Mouse (Mus musculus): ENCODE results near the gene Adamtsl5. TPM values are rescaled to one million over a fixed set of nuclear protein-coding genes. Genes with fewer than 3 reads are reported as not detected.
A peak's percentile ranks its signal among the peaks of the same experiment; 100 is the strongest.

Gene Adamtsl5
- 100 to 1,000 TPM in 2 of 4 experiments, 10 to 100 TPM in 2; 87.9 to 109 (median 99.6) TPM for total RNA-seq (2022)

DNA sequence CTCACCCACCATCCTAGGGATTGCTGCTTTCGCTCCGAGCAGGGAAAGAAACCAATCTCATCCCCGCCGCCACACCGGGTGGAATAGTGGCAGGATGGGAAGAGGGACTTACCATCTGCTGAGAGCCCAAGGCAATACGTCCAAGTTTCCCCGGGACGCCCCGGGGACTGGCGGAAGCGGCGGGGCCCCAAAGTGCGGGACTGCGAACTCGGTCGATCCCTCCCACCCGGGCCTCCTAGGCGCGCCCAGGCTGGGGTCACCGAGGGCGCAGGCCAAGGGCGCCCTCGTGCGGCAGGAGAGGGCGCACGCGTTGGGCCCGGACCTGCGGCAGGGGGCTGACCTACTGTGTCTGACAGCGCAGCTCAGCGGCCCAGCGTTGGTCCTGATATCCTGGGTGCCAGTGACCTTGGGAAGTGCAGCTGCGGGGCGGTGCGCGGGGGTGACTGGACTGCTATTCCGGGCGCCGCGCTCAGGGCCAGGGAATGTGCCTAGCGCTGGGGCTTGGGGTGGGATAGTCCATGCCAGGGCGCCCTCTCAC is at the start of gene Adamtsl5:
Gene Adamtsl5 (minus strand): TSS at position 169 of the 538 bp plus-strand sequence.
- peak; percentile 72 for DNase-seq (ENCODE audit: low spot score)

- DNase-seq (ENCODE audit: low spot score) = no peak
These were observed 49.4 kb upstream of the Adamtsl5 start for GRCm38 (mm10) chr10:80397524-80398173.

DNA sequence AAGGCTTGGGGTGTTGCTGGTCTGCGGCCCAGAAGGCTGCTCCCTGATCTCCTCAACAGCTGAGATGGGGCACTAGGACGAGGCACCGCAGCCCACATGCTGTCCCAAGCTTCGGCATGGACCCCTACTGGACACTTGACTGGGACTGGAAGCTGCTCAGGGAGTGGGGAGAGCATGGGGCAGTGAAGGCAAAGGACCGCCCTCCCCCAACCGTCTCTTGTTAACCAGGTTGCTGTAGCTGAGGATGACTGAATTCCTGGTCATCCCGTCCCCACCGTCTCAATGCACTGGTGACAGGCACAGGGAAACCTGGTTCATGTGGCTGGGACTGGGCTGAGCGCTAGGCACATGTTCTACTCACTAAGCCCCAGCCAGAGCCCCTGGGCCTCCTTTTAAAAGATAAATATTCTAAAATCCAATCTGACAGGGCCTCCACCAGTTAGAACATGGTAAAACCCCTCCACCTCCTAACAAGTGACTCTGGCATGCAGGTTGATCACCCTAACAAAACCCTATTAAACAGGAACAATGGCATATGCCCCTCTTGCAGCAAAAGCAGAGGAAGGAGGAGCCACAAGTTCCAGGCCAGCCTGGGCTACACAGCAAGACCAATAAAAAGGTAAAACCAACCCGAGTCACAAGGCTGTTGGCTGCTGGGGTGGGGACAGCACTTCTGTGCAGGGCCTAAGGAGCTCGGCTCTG is 48.8 kb upstream of the Adamtsl5 start:
- DNase-seq (ENCODE audit: low spot score) = no peak

DNA sequence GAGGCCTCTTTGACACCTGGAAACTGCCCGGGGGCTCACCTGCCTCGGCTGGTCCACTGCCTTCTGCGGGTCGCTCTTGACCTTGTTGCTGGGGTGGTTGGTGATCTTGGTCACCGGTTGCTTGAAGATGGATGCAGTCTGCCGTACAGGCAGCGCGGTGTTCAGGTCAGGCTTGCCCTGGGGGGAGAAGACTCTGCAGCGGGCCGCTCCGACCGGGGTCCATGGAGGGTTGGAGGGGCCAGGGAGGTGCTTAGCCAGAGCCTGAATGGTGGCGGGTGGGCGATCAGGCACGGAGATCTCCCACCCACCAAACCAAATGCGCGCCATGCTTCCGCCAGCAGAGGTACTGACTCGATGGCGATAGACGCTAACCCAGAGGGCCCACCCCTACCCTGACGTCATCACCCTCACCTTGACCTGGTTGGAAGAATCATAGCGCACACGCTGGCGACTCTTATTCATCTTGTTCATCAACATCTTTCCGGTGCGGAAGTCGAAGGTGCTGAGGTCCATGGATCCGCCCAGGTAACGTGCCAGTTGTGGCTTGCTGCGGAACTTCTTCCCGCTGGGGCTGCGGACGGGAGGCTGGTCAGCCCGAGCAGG is 46.9 kb upstream of the Adamtsl5 start:
- no peak for DNase-seq (ENCODE audit: low spot score)

DNA sequence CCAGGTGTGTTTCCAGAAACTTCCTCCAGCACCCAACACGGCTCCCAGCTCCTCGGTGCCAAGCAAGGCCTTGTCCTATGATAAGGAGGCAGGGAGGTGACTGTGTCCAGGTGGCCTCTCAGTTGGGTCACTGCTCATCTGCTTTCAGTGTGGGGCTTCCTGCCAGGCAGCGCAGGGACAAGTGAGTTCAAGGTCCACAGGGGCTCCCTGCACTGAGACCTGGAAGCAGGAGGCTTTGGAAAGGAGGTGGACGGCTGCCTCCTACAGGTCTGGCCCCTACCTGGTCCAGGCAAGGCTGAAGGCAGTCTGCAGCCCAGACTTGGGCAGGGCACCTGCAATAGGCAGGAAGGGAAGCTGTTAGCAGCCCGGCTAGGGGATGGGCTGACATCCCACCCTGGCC is 44.5 kb upstream of the Adamtsl5 start:
- DNase-seq (ENCODE audit: low spot score) = no peak

DNA sequence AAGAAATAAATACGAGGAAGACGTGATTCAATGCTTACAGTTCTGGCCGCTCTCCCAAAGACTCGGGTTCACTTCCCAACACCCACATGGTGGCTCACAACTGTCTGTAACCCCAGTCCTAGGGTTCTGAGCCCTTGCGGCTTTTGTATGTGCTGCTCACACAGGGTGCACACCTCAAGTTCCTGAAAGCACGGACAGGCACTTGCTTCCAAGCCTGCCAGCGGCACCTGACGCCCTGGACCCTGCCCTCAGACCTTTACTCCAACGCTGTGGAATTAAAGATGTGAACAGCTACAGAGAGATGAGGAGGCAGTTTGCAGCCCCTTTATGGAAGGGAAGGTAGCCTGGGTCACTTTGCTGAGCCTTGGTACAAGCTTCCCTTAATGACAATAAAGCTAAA is 42.5 kb upstream of the Adamtsl5 start:
- no peak for DNase-seq (ENCODE audit: low spot score)

GRCm38 (mm10) chr10:80389185-80389708 is 41.0 kb upstream of the Adamtsl5 start:
- no peak for DNase-seq (ENCODE audit: low spot score)

DNA sequence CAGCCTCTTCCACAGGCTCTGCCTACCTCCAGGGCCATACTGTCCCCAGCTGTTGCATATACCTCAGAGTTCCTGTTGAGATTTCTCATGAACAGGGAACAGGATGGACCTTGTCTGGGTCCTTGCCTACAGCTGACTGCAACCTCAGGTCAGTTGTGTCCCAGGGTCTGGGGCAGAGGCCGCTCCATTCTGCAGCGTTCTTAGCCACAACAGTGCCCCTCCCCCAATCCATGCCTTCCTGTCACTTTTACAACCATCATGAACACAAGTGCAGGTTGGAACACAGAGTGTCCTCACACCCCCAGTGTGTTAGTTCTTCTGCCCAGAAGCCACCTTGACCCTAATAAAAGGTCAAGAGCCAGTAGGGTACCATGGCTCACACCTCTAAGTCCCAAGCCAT is 40.5 kb upstream of the Adamtsl5 start:
- no peak for DNase-seq (ENCODE audit: low spot score)

- DNase-seq (ENCODE audit: low spot score) = peak; percentile 72
These were observed 39.3 kb upstream of the Adamtsl5 start, which contains the start of gene Mex3d for GRCm38 (mm10) chr10:80387522-80387959. Gene Mex3d (minus strand): TSS chr10:80387659.

DNA sequence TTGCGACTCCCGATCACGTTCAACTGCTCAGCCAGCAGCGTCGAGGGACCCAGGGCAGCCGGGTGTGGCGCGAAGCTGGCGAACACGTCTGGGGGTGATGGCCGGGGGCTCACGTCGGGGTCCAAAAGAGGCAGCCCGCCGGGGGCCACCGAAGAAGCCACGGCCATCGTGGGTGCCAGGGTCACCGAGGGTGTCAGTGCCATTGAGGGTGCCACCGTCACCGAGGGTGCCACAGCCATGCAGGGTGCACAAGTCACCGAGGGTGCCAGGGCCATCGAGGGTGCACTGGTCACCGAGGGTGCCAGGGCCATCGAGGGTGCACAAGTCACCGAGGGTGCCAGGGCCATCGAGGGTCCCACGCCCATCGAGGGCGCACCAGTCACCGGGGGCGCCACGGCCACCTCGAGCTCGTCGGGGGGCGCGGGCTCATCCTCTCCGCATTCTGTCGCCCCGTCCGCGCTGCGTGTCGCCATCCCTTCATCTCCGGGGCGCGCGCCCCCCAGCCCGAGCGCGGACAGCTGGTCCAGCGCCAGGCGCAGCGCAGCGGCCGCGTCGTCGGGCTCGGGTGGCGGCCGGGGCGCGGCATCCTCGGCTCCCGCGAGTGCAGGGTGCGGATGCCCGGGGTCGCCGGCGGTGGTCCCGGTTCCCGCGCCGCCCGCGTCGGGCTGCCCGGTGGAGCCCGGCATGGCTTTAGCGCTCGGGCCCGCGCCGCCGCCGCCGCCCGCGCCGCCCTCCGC is 38.7 kb upstream of the Adamtsl5 start:
- DNase-seq (ENCODE audit: low spot score) = no peak

DNA sequence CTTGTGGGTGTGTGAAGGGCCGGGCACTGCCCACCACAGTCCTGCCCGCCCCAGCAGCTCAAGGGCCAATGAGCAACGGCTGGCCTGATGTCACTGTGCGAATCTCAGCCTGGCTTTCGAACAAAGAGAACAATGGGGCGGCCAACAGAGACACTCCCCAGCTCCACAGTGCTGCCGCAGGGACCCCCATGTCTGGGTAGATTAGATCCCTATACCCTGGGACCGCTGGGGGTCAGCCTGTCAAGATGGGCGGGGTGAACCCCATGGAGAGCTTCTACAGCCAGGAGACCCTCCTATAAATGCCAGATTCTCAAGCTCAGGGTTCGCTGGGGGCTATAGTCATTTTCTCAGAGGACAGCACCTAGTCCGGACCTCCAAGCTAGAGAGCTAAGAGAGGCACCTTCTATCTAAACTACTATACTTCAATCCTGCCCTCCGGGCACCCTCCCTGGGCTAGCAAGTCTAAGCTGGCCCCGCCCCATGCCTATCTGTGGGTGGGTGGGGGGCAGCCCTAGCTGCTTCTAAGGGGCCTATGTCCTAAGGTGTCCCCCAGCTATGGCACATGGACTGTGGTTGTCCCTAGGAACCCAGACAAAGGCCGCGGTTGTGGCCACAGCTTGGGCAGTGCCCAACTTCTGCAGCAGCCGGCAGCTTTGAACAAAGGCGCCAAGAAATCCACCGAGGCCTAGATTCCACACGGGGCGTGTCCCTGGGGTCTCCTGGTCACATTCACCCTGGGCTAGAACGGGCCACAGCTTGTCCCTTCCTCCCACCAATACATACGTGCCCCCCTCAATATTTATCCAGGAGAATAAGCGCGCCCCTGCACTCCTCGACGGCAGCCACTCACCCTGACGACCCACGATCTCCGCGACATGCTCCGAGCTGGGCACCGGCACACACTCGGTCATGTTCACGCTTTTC is 37.9 kb upstream of the Adamtsl5 start:
- no peak for DNase-seq (ENCODE audit: low spot score)

GRCm38 (mm10) chr10:80385310-80385709 is 37.1 kb upstream of the Adamtsl5 start:
- no peak for DNase-seq (ENCODE audit: low spot score)

DNA sequence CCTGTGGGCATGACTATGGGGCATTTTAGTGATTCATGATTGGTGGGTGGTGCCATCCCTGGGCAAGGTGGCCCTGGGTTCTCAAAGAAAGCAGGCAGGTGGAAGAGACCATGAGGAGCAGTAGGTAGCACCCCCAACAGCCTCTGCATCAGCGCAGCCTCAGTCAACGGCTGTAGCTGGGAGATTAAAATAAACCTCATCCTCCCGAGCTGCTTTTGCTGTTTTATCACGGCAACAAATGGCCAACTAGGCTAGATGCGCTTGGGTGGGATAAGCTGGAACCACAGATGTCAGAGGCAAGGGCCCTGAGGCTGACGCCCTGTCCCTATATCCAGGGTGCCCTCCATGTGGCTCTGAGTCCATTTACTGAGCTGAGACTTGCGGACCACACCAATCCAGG is 36.5 kb upstream of the Adamtsl5 start:
- no peak for DNase-seq (ENCODE audit: low spot score)

- no peak for DNase-seq (ENCODE audit: low spot score)
These were observed 36.0 kb upstream of the Adamtsl5 start for GRCm38 (mm10) chr10:80384115-80384639.

DNA sequence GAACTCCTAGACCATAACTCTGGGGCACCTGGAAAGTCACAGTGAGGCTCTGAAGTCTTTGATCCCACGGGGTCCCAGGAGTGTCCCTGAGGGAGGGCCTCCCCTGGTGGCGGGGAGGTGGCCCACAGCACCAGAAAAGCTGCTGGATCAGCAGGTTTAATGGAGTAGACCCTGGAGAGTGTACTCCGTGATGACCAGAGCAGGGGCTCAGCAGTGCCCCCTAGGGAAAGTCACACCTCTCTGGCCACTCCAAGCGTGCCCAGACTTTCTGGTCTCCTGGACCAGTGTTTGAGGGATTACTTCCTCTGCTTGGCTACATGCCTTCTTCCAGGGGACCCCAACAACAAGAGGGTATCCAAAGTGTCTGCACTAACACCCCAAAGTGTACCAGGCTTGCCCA is 35.2 kb upstream of the Adamtsl5 start:
- no peak for DNase-seq (ENCODE audit: low spot score)

DNA sequence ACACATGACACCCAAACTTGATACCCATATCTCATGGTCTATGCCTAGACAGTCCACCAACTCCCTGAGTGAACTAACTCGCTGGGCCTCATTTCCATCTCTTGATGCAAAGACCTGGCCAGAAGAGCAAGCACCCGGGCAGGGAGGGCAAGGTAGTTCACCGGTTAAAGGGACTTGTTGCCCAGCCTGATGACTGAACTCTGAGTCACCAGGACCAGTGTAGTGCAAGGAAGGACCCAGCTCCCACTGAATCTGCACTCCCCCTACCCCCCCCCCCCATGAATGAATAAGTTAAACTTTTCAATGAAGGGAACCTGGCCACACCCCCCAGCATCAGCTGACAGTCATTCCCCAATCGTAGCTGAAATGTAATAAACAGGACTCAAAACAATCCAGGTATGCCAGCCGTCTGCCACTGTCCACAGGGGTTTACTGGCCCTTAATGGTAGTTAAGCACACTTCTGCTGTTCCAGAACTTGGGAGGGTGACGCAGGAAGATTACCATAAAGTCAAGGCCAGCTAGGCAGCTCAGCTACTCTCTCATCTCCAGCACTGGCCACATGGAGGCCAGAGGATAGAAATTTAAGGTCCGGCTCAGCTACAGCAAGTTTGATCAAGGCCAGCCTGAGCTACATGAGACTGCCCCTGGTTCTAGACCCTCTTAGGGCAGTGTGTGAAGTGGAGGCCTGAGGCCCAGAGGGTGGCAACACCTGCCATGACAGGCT is 34.6 kb upstream of the Adamtsl5 start:
- no peak for DNase-seq (ENCODE audit: low spot score)

DNA sequence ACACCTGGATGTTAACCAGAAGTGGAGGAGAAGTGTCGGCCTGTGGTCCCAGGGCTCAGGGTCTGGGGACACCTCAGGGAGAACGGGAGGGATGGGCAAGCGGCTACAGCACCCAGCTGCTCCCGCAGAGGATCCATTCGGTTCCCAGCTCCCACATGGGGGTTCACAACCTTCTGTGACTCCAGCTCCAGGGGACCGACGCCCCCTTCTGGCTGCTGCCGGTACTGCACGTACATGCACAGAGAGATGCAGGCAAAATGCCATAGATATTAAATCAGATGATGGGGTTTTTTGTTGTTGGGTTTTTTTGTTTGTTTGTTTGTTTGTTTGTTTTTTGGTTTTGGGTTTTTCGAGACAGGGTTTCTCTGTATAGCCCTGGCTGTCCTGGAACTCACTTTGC is 29.5 kb upstream of the Adamtsl5 start:
- no peak for DNase-seq (ENCODE audit: low spot score)

DNA sequence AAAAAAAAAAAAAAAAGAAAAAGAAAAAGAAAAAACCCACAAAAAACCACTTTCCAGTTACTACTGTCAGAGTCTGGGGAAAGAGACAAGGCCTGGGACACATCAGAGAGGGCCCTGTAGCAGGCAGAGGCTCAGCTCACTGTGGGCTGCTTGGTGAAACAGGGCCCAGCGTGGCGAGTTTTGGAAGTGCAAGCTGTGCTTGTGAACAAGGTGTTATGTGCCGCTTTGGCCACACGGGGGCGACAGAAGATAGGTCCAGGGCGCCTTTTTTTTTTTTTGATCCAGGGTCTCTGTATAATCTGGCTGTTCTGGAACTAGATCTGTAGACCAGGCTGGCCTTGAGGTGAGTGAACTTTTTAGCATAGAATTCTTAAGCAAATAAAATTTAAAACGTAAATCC is 27.9 kb upstream of the Adamtsl5 start:
- DNase-seq (ENCODE audit: low spot score) = peak; percentile 85

GRCm38 (mm10) chr10:80374063-80374462 is 25.9 kb upstream of the Adamtsl5 start:
- DNase-seq (ENCODE audit: low spot score) = peak; percentile 67

DNA sequence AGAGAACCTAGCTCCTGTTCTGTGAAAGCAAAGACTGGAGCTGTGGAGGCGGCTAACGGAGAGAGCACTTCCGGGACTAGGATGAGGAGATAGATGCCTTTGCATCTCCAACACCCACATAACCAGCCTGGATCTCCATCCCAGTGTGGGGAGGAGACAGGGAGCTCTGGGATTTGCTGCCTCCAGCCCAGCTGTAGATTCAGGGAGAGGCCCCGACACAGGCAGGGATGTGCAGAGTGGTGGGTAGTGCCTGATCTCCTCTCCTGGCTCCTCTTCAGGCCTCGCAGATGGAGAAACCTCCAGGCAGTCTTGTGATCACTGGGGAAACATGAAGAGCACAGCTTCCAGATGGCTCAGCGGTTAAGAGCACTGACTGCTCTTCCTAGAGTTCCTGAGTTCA is 24.5 kb upstream of the Adamtsl5 start:
- no peak for DNase-seq (ENCODE audit: low spot score)
